Mouse (Mus musculus): ENCODE data around the gene Slc13a2.

Gene Slc13a2

GRCm38 (mm10) chr11:78355471-78356238 is 66.4 kb downstream of the Slc13a2 start:
- peak; percentile 75 for DNase-seq (ENCODE audit: low read depth, low spot score)

GRCm38 (mm10) chr11:78354905-78355304 is 67.1 kb downstream of the Slc13a2 start:
- DNase-seq (ENCODE audit: low read depth, low spot score) = no peak

GRCm38 (mm10) chr11:78353081-78353480 is 68.9 kb downstream of the Slc13a2 start:
- no peak for DNase-seq (ENCODE audit: low read depth, low spot score)

- no peak for DNase-seq (ENCODE audit: low read depth, low spot score)
Observed at GRCm38 (mm10) chr11:78349441-78350358, 72.3 kb downstream of the Slc13a2 start.

GRCm38 (mm10) chr11:78348474-78348873 is 73.5 kb downstream of the Slc13a2 start:
- no peak for DNase-seq (ENCODE audit: low read depth, low spot score)

GRCm38 (mm10) chr11:78347908-78348307 is 74.1 kb downstream of the Slc13a2 start:
- no peak for DNase-seq (ENCODE audit: low read depth, low spot score)
